Mouse (Mus musculus): ENCODE measurements around the gene Hist1h4a. TPM values are rescaled to one million over a fixed set of nuclear protein-coding genes. Genes with fewer than 3 reads are reported as not detected.
"Not testable (repeated sequence)": the region's sequence is repeated elsewhere in the genome, so short reads cannot be mapped to it uniquely, and the experiment has no call there.

Gene Hist1h4a
- polyA plus RNA-seq, 2 experiments = 0.84 to 16.1 TPM

DNA sequence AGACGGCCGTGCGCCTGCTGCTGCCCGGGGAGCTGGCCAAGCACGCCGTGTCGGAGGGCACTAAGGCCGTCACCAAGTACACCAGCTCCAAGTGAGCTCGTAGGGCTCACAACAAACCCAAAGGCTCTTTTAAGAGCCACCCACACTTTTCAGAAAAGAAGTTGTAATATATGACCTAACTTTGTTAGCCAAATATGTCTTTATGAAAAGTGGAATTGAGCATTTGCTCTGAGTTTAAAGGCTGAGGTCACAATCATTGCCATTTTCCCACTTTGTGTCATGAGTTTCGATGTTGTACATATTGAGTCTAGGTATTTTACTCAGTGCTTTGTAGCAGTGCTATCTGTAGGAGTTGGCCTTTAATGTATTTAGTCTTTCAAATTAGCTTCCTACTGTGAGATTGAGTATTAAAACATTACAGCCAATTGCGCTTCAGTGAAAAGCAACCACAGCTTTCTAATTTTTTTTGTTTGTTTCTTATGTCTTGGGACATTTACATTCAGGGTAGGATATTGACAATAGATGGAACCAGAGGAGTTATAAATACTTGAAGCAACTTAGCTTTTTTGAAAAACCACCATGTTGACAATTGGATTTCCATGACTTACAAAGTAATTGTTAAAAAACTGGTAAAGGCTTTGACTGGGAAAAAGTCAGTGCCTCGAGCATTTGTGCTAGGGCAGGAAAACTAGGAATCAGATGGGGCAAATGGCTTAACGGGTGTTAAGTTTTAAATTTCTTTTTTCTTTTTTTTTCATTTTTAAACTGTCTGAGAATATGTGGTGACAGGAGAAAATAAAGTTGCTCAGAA is 13.7 kb downstream of the Hist1h4a start:
- Histone ChIP-seq H3K4me1 (ENCODE audit: control insufficient read depth, insufficient read depth, low read length) (0 out of 2 replicates have a peak, but pooled peaks cover 11% of the 10 kb centered on the region), H3K36me3 (ENCODE audit: control insufficient read depth, insufficient read depth, low read length) (no peaks in the 10 kb centered on the region), H3K9ac (ENCODE audit: low read depth, low read length, severe bottlenecking) (peak overlapping the region; percentile 52), H3K27me3 (ENCODE audit: control insufficient read depth, insufficient read depth, low read length) (no peaks in the 10 kb centered on the region), H3K9me3 (ENCODE audit: control insufficient read depth, low read length) (no peaks in the 10 kb centered on the region), H3K4me3 (replicated peaks; ENCODE audit: low read length) (peak overlapping the region; percentile 42), H3K4me2 (replicated peaks; ENCODE audit: low read depth, low read length, severe bottlenecking) (peak overlapping the region; percentile 54), H3K27ac (replicated peaks; ENCODE audit: low read depth, low read length) (peak overlapping the region; percentile 96)
- 4% methylated on average over 9 of the region's 13 CpGs for WGBS
- ATAC-seq (ENCODE audit: low FRiP score, low read depth) = 0 out of 2 replicates have a peak, but pooled peaks have one; percentile 0
- TF ChIP-seq POLR2A (IDR thresholded peaks at IDR 0.05; ENCODE audit: borderline replicate concordance, extremely low read depth, insufficient read depth, insufficient read length) = 0 out of 2 replicates have a peak, but pooled peaks have one; percentile 12
- DNase-seq (ENCODE audit: low spot score) = peak; percentile 28

DNA sequence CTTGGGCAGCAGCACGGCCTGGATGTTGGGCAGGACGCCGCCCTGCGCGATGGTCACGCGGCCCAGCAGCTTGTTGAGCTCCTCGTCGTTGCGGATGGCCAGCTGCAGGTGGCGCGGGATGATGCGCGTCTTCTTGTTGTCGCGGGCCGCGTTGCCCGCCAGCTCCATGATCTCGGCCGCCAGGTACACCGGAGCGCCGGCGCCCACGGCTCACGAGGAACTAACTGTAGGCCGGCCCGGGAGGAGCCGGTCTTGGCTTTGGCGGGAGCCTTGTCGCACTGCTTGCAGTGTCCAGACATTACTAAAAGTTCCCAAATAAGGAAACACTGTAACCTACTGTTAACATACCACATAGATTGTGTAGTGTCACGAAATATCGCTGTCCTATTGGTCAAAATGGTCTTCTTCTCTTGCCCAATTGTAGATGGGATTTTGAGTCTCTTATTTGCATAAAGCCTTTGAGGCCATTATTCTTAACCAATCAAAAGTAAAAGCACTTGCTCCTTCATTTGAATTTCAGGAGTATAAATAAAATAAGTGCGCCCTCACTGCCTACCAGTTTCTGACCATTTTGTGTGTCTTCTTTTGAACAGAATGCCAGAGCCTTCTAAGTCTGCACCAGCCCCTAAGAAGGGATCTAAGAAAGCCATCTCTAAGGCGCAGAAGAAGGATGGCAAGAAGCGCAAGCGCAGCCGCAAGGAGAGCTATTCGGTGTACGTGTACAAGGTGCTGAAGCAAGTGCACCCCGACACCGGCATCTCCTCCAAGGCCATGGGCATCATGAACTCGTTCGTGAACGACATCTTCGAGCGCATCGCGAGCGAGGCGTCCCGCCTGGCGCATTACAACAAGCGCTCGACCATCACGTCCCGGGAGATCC is 14.6 kb downstream of the Hist1h4a start, which contains the start of gene Hist1h2bb:
TSS of gene Hist1h2bb (plus strand) at position 534 of the 880 bp plus-strand sequence.
- Histone ChIP-seq H3K4me1 (ENCODE audit: control insufficient read depth, insufficient read depth, low read length) (0 out of 2 replicates have a peak, but pooled peaks cover 11% of the 10 kb centered on the region), H3K27ac (replicated peaks; ENCODE audit: low read depth, low read length) (peak within 1 kb of the TSS; percentile 96), H3K9ac (ENCODE audit: low read depth, low read length, severe bottlenecking) (peak within 1 kb of the TSS; percentile 59), H3K4me3 (replicated peaks; ENCODE audit: low read length) (peak within 1 kb of the TSS; percentile 42), H3K4me2 (replicated peaks; ENCODE audit: low read depth, low read length, severe bottlenecking) (peak within 1 kb of the TSS; percentile 69)
- ATAC-seq (ENCODE audit: low FRiP score, low read depth) (peak; percentile 87), DNase-seq (ENCODE audit: low spot score) (peak; percentile 95)
- WGBS = 1% methylated on average over 32 of the region's 58 CpGs
- TF ChIP-seq POLR2A (IDR thresholded peaks at IDR 0.05; ENCODE audit: borderline replicate concordance, extremely low read depth, insufficient read depth, insufficient read length) = peak; percentile 63; the same call in 1 of the 2 replicates
- not testable (repeated sequence) for H3K9me3 ChIP-seq (ENCODE audit: control insufficient read depth, low read length); H3K36me3 ChIP-seq (ENCODE audit: control insufficient read depth, insufficient read depth, low read length); H3K27me3 ChIP-seq (ENCODE audit: control insufficient read depth, insufficient read depth, low read length)

DNA sequence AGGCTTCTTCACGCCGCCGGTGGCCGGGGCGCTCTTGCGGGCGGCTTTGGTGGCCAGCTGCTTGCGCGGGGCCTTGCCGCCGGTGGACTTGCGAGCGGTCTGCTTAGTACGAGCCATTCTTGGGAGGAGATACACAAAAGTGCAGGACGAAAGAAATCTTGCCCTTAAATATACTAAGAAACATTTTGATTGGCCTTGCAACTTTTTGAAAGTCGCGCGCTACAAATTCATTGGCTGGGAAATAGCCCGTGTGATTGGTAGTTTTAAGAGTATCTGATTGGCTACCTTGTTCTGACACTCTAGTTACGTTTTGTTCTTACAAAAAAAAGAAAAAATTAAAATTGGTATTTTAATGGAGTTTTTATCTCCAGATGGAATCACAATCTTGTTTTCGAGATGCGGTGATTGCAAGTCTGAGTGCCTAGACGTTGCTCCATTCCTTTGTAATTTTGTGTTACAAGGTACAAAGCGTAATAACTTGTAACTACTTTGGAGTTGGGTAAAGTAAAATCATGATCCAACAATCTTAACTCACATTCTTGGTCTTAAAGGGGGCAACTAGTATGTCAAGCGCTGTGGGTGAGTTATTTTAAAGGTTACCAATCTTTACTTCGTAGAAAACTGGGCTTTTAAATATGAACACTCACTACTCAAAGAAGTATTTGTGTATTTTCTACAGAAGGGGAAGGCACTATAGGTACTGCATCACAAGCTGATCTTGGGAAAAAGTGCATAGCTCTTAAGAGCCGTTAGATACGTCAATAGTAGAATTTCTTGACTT is 15.5 kb downstream of the Hist1h4a start, which contains the start of gene Hist1h3c:
TSS of gene Hist1h3c (minus strand) at position 222 of the 781 bp plus-strand sequence.
- no peaks in the 10 kb centered on the region for H3K36me3 ChIP-seq (ENCODE audit: control insufficient read depth, insufficient read depth, low read length)
- peak within 1 kb of the TSS; percentile 96 for H3K27ac ChIP-seq (replicated peaks; ENCODE audit: low read depth, low read length)
- under 1% methylated on average over 23 of the region's 28 CpGs for WGBS
- peaks cover 16% of the 10 kb centered on the region for H3K4me1 ChIP-seq (ENCODE audit: control insufficient read depth, insufficient read depth, low read length)
- peak within 1 kb of the TSS; percentile 69 for H3K4me2 ChIP-seq (replicated peaks; ENCODE audit: low read depth, low read length, severe bottlenecking)
- peak within 1 kb of the TSS; percentile 59 for H3K9ac ChIP-seq (ENCODE audit: low read depth, low read length, severe bottlenecking)
- DNase-seq (ENCODE audit: low spot score) (peak; percentile 95), ATAC-seq (ENCODE audit: low FRiP score, low read depth) (peak; percentile 71)
- no peaks in the 10 kb centered on the region for H3K9me3 ChIP-seq (ENCODE audit: control insufficient read depth, low read length)
- peak within 1 kb of the TSS; percentile 42 for H3K4me3 ChIP-seq (replicated peaks; ENCODE audit: low read length)
- H3K27me3 ChIP-seq (ENCODE audit: control insufficient read depth, insufficient read depth, low read length) = no peaks in the 10 kb centered on the region
- TF ChIP-seq POLR2A (IDR thresholded peaks at IDR 0.05; ENCODE audit: borderline replicate concordance, extremely low read depth, insufficient read depth, insufficient read length) = no peak; the same call in 1 of the 2 replicates

DNA sequence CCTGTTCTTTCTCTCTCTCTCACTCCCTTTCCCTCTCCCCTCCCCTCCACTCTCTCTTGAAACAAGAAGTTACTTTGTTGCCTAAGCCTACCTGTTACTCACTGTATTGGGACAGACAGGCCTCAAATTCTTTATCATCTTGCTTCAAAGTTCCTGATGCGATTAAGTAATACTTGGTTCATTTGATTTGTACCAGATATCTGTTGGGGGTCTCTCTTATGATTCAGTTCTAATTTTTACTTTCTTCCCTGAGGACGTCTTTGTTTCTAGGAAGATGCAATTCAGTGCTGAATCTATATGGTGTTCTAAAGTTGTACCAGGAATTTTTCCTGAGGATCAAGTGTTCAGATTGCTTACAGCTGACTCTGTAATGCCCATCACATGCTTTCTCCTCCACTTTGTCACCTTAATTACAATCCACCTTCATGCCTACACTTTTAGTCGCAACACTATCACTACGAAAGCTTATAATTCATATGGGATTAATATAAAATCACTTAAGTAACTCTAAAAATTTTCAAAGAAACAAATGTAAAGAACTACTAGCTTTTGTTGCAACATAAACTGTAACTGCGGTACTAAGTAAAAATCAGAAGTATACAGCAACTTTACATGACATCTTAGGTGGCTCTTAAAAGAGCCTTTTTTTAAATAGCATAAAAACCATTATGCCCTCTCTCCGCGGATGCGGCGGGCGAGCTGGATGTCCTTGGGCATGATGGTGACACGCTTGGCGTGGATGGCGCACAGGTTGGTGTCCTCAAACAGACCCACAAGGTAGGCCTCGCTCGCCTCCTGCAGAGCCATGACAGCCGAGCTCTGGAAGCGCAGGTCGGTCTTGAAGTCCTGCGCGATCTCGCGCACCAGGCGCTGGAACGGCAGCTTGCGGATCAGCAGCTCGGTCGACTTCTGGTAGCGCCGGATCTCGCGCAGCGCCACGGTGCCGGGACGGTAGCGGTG is 16.3 kb downstream of the Hist1h4a start:
- Histone ChIP-seq H3K27ac (replicated peaks; ENCODE audit: low read depth, low read length) (peak overlapping the region; percentile 73), H3K9me3 (ENCODE audit: control insufficient read depth, low read length) (no peaks in the 10 kb centered on the region), H3K36me3 (ENCODE audit: control insufficient read depth, insufficient read depth, low read length) (no peaks in the 10 kb centered on the region), H3K4me1 (ENCODE audit: control insufficient read depth, insufficient read depth, low read length) (peaks cover 20% of the 10 kb centered on the region), H3K4me3 (replicated peaks; ENCODE audit: low read length) (peak overlapping the region; percentile 42), H3K27me3 (ENCODE audit: control insufficient read depth, insufficient read depth, low read length) (no peaks in the 10 kb centered on the region), H3K4me2 (replicated peaks; ENCODE audit: low read depth, low read length, severe bottlenecking) (peak overlapping the region; percentile 69), H3K9ac (ENCODE audit: low read depth, low read length, severe bottlenecking) (peak overlapping the region; percentile 49)
- no peak for DNase-seq (ENCODE audit: low spot score)
- 1% methylated on average over 13 of the region's 36 CpGs for WGBS
- ATAC-seq (ENCODE audit: low FRiP score, low read depth) = no peak
- no peak for TF ChIP-seq POLR2A (IDR thresholded peaks at IDR 0.05; ENCODE audit: borderline replicate concordance, extremely low read depth, insufficient read depth, insufficient read length)

Data from limb, embryonic 14.5 days (tissue).